Mouse (Mus musculus) liver, embryonic 14.5 days (tissue): Measurements from ENCODE around the gene Vps16. TPM values are rescaled to one million over a fixed set of nuclear protein-coding genes. Genes with fewer than 3 reads are reported as not detected.

Experiments
- ATAC-seq: fragments of 200-750 bp; cut with Nextera tagmentation; 2 replicates; pipeline ENCODE4 v1.8.0; 2017; ENCODE audit warnings: moderate number of reproducible peaks, mild to moderate bottlenecking, moderate library complexity; ENCODE audit not compliant: insufficient read depth
- DNase-seq, 3 experiments: peaks; one replicate each; pipeline ENCODE4 v3.0.0-alpha.2; 2012 to 2013; ENCODE audit warnings: low read depth in 3 of 3, low spot score in 3 of 3
- H3K27ac ChIP-seq: fragments of 300-500 bp; sonication (generic); 2 replicates; pipeline ENCODE4 v1.5.1; 2014; ENCODE audit warnings: moderate library complexity, mild to moderate bottlenecking, control low read depth, inconsistent platforms
- H3K27me3 ChIP-seq: fragments of 300-500 bp; sonication (generic); 2 replicates; pipeline ENCODE4 v1.6.1; 2014; ENCODE audit warnings: mild to moderate bottlenecking, low read length, moderate library complexity; ENCODE audit not compliant: control insufficient read depth, insufficient read depth
- H3K36me3 ChIP-seq: fragments of 300-500 bp; sonication (generic); replicated peaks from 2 replicates; pipeline ENCODE4 v1.6.1; 2014; ENCODE audit warnings: low read depth; ENCODE audit not compliant: control insufficient read depth, insufficient read depth
- H3K4me1 ChIP-seq, 2 experiments: fragments of 200-500 bp in 1 of 2; fragments of 300-500 bp in 1 of 2; sonication (generic) in 1 of 2; replicated peaks; 2 replicates each; pipeline ENCODE4 v1.6.1; 2012 to 2014; ENCODE audit warnings: antibody characterized with exemption in 1 of 2, inconsistent platforms in 1 of 2, low read length in 1 of 2; ENCODE audit not compliant: control insufficient read depth in 2 of 2, insufficient read depth in 2 of 2
- H3K4me2 ChIP-seq: fragments of 300-500 bp; sonication (generic); 2 replicates; pipeline ENCODE4 v1.6.1; 2014; ENCODE audit warnings: low read depth, mild to moderate bottlenecking, control low read depth, moderate library complexity
- H3K4me3 ChIP-seq, 2 experiments: fragments of 200-500 bp in 1 of 2; fragments of 300-500 bp in 1 of 2; sonication (generic) in 1 of 2; 2 replicates each; pipeline ENCODE4 v1.5.1; 2012 to 2014; ENCODE audit warnings: low read depth in 2 of 2, low read length in 2 of 2, mild to moderate bottlenecking in 2 of 2, control low read depth in 1 of 2, inconsistent platforms in 1 of 2, moderate library complexity in 1 of 2; ENCODE audit not compliant: insufficient read depth in 1 of 2
- H3K9ac ChIP-seq: fragments of 300-500 bp; sonication (generic); replicated peaks from 2 replicates; pipeline ENCODE4 v1.6.1; 2014; ENCODE audit warnings: mild to moderate bottlenecking, control low read depth, moderate library complexity
- H3K9me3 ChIP-seq: fragments of 300-500 bp; sonication (generic); 2 replicates; pipeline ENCODE4 v1.6.1; 2016; ENCODE audit warnings: low read length, mixed read lengths; ENCODE audit not compliant: control insufficient read depth
- CTCF ChIP-seq: IDR thresholded peaks from 2 replicates; pipeline ENCODE4 v1.5.1; 2016; ENCODE audit warnings: antibody characterized with exemption, low read depth, control low read depth
- EP300 ChIP-seq: IDR thresholded peaks from 2 replicates; pipeline ENCODE4 v1.6.1; 2016; ENCODE audit warnings: antibody characterized with exemption, low read depth
- WGBS: fragments of 180-500 bp; shearing (Covaris S2); extraction: QIAGEN DNeasy Blood & Tissue Kit; methylation state at CpG from one replicate; pipeline ENCODE4 v1.1.7; 2014; ENCODE audit not compliant: insufficient replicate concordance; 5-methylcytosine and 5-hydroxymethylcytosine counted together
- polyA plus RNA-seq, 2 experiments: library from polyadenylated mRNA; depleted of rRNA in 1 of 2; stranded (reverse) in 1 of 2; unstranded in 1 of 2; fragments of >200 nt; fragmentation: Nextera tagmentation in 1 of 2; extraction: Ambion mirVana in 1 of 2; gene quantifications; 2 replicates each; pipeline versions ENCODE4 v1.2.1 to v1.2.3; 2012 to 2014

The Vps16 gene
- polyA plus RNA-seq, 2 experiments, result 26.8 to 38.3 TPM

GRCm38 (mm10) chr2:130408194-130408593, 15.9 kb upstream of the Vps16 start:
- DNase-seq, result no peak
- no peak for ATAC-seq
- WGBS, result 28% methylated on average over 6 of the region's 6 CpGs

GRCm38 (mm10) chr2:130411558-130412495, 12.3 kb upstream of the Vps16 start:
- ATAC-seq (no peak), DNase-seq (peak in 2 of 3 experiments; percentile 20 to 31)
- no peaks in the 10 kb centered on the region for H3K27me3 ChIP-seq
- 27% methylated on average over 16 of the region's 16 CpGs for WGBS
- H3K27ac ChIP-seq, result no peak overlapping the region
- no peaks in the 10 kb centered on the region for H3K36me3 ChIP-seq
- no peak for TF ChIP-seq EP300
- TF ChIP-seq CTCF, result peak; percentile 94
- no peak overlapping the region for H3K4me2 ChIP-seq
- no peak overlapping the region for H3K9ac ChIP-seq
- no peaks in the 10 kb centered on the region for H3K9me3 ChIP-seq
- H3K4me3 ChIP-seq, result no peak overlapping the region
- no peaks in the 10 kb centered on the region for H3K4me1 ChIP-seq

More at GRCm38 (mm10) chr2:130408194-130408593, 15.9 kb upstream of the Vps16 start:
- Histone ChIP-seq H3K4me2 (no peak overlapping the region), H3K4me3 (no peak overlapping the region), H3K27ac (no peak overlapping the region), H3K27me3 (no peaks in the 10 kb centered on the region), H3K4me1 (no peaks in the 10 kb centered on the region), H3K9me3 (no peaks in the 10 kb centered on the region), H3K36me3 (no peaks in the 10 kb centered on the region), H3K9ac (no peak overlapping the region)
- TF ChIP-seq CTCF, result no peak
- TF ChIP-seq EP300, result no peak

GRCm38 (mm10) chr2:130412775-130413174, 11.4 kb upstream of the Vps16 start:
- ATAC-seq (no peak), DNase-seq (no peak)
- no peak for TF ChIP-seq CTCF
- no peak for TF ChIP-seq EP300
- no peak overlapping the region for H3K27ac ChIP-seq
- no peaks in the 10 kb centered on the region for H3K9me3 ChIP-seq
- H3K4me1 ChIP-seq, result no peaks in the 10 kb centered on the region
- no peak overlapping the region for H3K4me2 ChIP-seq
- no peak overlapping the region for H3K4me3 ChIP-seq
- no peaks in the 10 kb centered on the region for H3K36me3 ChIP-seq
- 58% methylated on average over 3 of the region's 3 CpGs for WGBS
- no peaks in the 10 kb centered on the region for H3K27me3 ChIP-seq
- H3K9ac ChIP-seq, result no peak overlapping the region

- no peaks in the 10 kb centered on the region for H3K9me3 ChIP-seq
- no peak overlapping the region for H3K27ac ChIP-seq
- no peaks in the 10 kb centered on the region for H3K36me3 ChIP-seq
- WGBS, result 59% methylated on average over 6 of the region's 6 CpGs
- no peaks in the 10 kb centered on the region for H3K4me1 ChIP-seq
- H3K9ac ChIP-seq, result no peak overlapping the region
- DNase-seq (no peak), ATAC-seq (no peak)
- no peaks in the 10 kb centered on the region for H3K27me3 ChIP-seq
- H3K4me2 ChIP-seq, result no peak overlapping the region
- TF ChIP-seq EP300, result no peak
- TF ChIP-seq CTCF, result peak; percentile 38; the same call in 1 of the 2 replicates
- H3K4me3 ChIP-seq, result no peak overlapping the region
These were observed 9.9 kb upstream of the Vps16 start for GRCm38 (mm10) chr2:130414094-130414856.
